Mouse (Mus musculus): Measurements from ENCODE around the gene Natd1.
A peak's percentile ranks its signal among the peaks of the same experiment; 100 is the strongest.

The Natd1 gene

DNA sequence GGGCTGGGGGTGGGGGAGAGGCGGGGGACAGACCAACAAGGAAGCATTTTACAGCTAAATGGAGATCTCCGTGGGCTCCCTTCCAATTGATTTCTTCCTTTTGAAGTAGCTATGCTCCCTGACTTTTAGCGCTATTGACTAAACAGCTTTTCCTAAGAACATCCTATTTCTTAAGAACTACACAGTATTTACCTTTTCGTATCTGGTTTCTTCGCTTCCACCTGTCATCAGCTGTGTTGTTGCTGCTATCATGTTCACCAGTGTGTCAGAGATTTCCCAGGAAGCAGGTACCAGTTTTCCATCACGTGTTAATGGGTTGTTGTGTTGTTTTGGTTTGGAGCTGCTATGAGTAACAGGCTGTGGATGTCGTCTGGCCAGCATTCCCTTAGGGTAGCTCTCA is at the start of gene Natd1:
Natd1 (minus strand) TSS at position 260 of the 400 bp plus-strand sequence.
- DNase-seq = no peak

DNA sequence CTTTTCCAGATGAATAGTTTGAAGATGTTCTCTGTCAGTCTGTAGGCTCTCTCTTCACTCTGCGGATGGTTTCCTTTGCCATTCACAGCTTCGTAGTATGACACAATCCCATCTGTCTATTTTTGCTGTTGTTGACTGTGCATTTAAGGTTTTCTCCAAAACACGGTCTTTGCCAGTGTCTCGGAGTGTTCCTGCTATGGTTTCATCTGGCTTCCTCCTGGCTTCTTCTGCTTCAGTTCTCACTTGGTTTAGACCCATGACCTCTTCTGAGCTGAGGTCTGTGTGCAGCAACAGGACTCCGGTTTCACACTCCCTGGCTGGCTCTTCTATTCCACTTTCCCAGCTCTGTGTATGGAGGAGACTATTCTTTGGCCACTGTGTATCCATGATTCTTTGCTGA is 48.2 kb upstream of the Natd1 start:
- DNase-seq = no peak

DNA sequence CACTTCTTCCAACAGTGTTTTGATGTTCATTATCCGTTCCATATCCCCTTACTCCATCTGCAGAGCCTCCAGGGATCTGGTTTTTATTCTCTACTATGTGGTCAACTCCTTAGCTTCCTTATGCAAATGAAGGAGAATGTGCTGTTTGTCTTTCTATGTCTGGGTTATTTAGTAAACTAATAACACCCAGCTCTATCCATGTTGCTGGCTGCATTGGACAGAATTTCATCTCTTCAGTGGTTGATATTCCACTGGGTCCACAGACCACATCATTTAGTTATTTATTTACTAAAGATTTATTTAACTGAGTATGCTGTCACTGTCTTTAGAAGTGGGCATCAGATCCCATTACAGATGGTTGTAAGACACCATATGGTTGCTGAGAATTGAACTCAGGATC is 46.6 kb upstream of the Natd1 start:
- DNase-seq = no peak

DNA sequence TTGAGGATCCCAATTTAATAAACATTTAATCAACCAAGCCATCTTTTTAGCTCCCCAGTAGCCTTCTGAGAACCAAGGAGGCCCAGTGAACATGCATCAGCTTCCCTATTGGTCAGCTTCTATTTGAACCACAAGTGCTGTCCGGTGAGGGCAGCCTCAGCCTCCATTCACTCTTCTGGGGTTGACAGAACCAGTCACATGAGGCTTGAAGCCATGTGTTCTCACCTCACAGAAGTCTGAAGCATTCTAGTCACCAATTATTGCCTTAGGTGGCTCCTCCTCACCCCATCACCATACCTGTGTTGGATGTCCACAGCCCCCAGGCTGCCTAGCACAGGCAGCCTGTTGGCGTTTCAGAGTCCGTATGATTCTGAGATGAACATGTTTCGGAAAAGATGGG is 44.4 kb upstream of the Natd1 start:
- DNase-seq = no peak

GRCm38 (mm10) chr11:60955621-60956383 is 41.3 kb upstream of the Natd1 start:
- no peak for DNase-seq

DNA sequence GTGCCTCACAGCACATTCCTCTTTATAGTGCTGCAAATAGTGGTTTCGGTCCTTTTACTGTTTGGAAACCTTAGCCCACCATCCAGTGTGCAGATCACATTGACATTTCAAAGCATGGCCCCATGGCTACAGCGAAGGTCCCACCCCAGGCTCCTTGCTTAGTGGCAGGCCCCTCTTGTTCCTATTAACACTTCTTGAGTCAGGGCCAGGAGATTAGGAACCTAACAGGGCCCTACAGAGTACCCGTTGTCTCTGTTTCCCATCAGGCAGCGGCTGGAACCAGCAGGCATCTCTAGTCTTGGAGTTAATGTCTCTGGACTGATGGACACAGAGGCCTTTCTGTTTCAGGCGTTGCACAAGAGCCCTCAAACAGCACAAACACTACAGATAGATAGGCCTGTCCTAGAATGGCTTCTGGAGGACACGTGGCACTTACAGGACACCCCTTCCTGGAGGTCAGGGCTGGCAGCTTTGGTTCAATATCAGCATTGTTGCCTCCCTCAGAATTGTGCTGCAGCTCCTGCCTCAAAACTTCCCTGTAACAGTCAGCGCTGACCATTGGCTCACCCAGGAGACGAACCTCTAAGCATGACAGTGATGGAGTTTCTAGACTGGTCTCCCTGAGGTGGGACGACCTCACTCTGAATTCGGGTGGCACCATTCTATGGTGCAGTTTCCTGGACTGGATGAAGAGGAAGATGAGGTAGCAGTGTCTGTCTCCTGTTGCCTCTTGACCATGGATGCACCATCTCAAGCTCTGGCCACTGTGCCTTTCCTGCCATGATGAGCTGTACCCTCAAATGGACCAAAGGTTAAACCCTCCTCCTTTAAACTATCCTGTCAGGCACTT is 39.9 kb upstream of the Natd1 start:
- no peak for DNase-seq

- peak; percentile 78 for DNase-seq
Measured at GRCm38 (mm10) chr11:60953803-60954202, 39.3 kb upstream of the Natd1 start.

DNA sequence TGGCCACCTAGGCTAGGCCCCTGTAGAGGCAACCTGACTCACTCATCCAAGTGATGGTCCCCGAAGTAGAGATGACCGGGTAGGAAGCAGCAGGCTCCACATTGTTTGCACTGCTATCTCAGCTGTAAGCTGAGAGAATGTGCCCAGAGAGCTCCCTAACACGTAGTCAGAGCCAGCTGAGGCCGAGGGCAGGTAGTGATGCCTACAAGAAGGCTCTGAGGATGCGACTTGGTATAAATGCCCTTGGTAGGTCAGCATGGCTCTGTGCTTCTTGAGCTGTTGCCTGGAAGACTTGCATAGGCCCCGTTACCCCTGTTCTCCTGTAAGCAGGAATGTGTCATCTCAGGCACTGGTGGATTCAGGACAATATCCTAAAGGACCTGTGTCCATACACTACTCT is 38.4 kb upstream of the Natd1 start:
- no peak for DNase-seq

DNA sequence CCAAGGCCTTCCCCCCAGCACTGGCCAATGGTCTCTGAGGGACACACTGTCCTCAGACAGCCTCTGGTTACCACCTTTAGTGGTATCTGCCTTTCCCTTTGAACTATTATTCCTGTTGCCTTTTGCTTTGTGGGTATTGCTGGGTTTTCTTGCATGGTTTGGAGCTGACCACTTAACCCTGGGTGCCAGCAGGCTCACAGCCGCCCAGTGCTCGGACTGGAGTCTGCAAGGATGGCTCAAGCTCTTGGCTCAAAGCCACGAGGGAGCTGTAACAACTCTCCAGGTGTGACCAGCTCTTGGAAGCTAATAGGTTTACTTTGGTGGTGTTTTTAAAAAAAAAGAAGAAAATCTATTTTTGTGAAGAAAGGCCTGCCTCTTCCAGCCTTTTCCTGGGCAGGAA is 37.8 kb upstream of the Natd1 start:
- no peak for DNase-seq

DNA sequence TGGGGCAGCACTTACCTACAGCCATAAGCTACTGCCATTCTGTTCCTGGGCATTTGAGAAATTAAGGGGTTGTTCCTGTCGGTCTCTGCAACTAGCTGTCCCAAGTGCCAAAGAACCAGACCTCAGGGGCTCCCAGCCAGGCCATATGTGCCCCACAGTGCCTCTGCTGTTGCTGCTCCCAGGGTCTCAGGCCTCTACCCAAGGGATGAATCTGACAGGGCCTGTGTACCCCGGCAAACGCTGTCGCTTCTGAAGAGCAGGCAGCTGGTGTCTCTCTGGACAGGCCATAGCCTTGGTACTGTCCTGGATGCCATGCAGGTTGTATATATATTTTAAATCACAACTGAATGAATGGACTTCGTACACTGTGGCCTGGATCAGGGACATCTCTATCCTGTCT is 37.3 kb upstream of the Natd1 start:
- DNase-seq = no peak

DNA sequence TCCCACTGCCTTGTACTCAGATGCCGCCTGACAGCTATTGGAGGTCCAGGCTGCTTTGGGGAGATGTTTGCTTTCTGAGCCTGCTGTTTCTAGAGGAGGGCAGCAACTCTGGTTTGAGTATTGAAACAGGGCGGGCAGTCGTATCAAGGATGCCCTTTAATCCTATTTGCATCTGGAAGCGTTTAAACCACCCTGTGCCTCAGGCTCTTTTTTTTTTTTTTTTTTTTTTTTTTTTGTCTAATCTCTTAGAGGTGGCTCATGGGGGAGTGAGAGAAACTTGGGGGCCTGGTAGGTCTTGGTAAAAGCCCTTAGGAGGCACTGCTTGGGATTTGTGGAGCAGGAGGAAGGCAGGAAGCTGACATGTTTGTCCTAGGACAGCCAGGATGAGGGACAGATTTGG is 30.5 kb upstream of the Natd1 start:
- DNase-seq = no peak

- DNase-seq = no peak
Measured at GRCm38 (mm10) chr11:60942263-60943015, 27.9 kb upstream of the Natd1 start.

DNA sequence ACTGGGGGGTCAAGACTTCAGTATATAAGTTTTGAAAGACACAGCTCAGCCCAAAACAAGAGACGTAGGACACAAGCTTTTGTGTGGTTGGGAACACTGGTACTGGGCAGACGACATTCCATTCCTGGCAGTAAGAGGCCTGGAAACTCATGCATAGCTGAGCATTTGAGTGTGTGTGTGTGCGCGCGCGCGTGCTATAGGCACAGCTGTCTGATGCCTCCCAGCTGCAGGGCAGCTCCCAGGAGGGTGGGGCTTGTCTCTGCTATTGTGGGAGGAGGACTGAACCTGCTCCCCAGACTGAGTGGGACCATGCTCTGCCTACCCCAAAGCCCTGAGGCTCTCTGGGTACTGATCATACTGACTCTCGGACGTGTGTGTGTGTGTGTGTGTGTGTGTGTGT is 26.8 kb upstream of the Natd1 start:
- no peak for DNase-seq

DNA sequence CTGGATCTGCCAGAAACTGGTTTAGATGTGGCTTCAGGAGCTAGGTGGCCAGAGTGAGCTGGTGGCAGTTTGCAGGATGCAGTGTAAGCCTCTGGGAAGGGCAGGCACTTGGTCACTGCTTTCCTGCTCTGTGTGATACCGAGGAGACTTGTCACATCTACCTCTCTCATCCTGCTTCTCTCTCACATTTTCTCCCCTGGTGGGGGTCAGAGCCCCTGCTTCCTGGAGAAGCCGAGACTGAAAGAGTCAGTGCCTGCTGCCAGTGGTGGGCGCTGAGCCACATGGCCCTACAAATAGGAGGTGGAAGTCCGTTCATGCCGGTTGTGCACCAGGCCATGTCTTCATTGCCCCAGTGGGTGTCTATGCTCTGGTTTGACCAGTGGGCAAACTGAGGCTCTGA is 26.0 kb upstream of the Natd1 start:
- no peak for DNase-seq

- no peak for DNase-seq
Measured at GRCm38 (mm10) chr11:60939487-60939886, 24.9 kb upstream of the Natd1 start.

DNA sequence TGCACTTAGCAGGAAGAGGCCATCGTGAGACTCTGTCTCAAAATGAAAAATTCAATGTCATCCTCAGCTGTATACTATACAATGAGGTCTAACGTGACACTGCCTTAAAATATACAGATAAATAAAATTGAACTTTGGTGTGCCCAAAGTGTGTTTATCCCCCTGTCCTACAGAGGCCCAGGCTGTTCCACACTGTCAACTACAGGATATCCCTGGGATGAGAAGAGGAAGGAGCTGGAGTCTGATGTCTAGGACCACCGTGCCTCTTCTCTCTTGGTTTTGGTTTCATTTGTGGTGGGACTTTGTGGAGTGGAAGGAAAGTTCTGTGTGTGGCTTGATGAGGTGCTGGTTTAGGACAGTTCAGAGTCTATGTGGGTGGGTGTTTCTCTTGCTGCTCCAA is 23.1 kb upstream of the Natd1 start:
- DNase-seq = no peak

DNA sequence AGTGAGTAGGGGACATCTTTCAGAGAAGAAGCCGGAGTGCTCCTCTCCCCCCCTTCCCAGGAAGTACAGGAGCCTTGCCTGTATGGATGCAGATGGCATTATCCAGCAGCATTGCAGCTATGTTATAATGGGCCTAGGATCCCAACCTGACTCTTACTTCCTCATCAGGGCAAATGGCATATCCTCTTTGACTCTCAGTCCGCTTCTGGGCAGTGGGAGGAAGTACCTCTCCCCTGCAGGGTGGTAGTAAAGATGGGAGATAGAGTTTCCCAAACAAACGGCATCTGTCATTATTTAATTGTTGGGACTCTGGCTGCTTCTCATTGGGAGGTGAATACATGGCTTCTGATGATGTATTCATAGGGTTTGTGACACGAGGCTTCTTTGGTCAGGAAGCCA is 21.4 kb upstream of the Natd1 start:
- DNase-seq = no peak

- peak; percentile 55 for DNase-seq
Measured at GRCm38 (mm10) chr11:60935326-60935974, 20.9 kb upstream of the Natd1 start.

GRCm38 (mm10) chr11:60934795-60935194 is 20.2 kb upstream of the Natd1 start:
- DNase-seq = no peak

GRCm38 (mm10) chr11:60933178-60933930 is 18.8 kb upstream of the Natd1 start:
- DNase-seq = no peak

- no peak for DNase-seq
Measured at GRCm38 (mm10) chr11:60932503-60933020, 18.0 kb upstream of the Natd1 start.

GRCm38 (mm10) chr11:60931869-60932481 is 17.4 kb upstream of the Natd1 start, which contains the start of gene Map2k3:
Gene Map2k3, plus strand, starts transcription at chr11:60932033.
- DNase-seq = peak; percentile 96

Measured in right cerebral cortex, postnatal 25 days (tissue).